Comparison of ENCODE assay signal across 19 mouse cellular contexts in the genomic region with DNA sequence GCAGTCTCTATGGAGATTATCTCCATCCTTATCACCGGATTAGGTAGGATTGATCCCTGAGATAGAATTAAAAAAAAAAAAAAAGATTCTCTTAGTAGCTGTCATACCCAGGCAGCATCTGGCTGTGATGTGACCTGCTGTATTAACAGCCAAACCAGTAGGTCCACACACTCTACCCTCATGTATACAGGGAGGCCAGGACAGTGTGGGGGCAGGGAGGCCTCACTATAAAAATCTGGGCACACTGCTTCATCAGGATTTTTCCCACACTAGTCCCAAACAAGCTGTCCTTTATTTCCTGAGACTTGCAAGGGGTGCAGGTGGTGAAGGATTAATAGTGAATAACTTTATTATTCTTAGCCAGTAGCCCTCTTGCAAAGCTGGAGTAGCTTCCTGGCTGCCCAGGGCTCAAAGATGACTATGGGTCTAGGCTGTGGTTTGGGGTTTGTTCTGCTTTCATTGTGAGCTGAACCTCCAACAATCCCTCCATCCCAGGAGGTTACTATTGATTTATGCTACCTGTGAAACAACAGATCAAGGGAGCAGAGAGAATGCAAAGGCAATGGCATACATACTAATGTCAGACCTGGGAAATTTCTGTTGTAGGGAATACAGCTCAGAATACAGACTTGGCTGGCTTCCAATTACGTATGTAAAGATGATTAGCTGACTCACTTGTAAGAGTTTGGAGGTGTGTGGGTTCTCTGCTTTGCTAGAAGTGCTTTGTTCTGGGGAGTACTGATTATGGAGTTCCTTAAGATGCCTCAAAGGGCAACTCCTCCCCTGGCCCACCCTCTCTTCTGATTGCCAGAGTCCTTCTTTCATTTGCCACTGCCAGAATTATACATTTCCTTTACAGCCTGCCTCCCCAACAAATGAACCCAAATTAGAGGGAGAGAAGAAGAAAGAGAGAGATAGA.
DNase-seq lines count a peak whose midpoint lies in the region; ATAC-seq and TF ChIP-seq lines count a peak whose summit lies in the region.
"Had no signal": no experiment of that assay in that cellular context is flagged by ENCODE, and none has a peak within 500 bp of the region (broad histone marks: within the 10 kb centered on the region; RNA-seq: fewer than 3 reads in every experiment).

No protein-coding gene starts in this region.

- H3K9ac ChIP-seq in forebrain, embryonic 16.5 days (replicated peaks; ENCODE audit: low read depth, low read length) = no peak overlapping the region
- H3K9ac ChIP-seq: embryonic facial prominence, embryonic 12.5 days; heart, embryonic 15.5 days; hindbrain, embryonic 12.5 days; limb, embryonic 13.5 days; liver, embryonic 15.5 days; stomach, embryonic 15.5 days had no signal

- no peaks in the 10 kb centered on the region for H3K9me3 ChIP-seq in forebrain, embryonic 16.5 days (ENCODE audit: control insufficient read depth, low read length)
- H3K9me3 ChIP-seq: embryonic facial prominence, embryonic 12.5 days; heart, embryonic 15.5 days; hindbrain, embryonic 12.5 days; limb, embryonic 13.5 days; liver, embryonic 15.5 days; stomach, embryonic 15.5 days had no signal

- H3K4me3 ChIP-seq in forebrain, embryonic 16.5 days (replicated peaks; ENCODE audit: low read length) = no peak overlapping the region
- H3K4me3 ChIP-seq in gastrocnemius, adult 2 months = no peak overlapping the region
- H3K4me3 ChIP-seq: embryonic facial prominence, embryonic 12.5 days; heart, embryonic 15.5 days; hindbrain, embryonic 12.5 days; limb, embryonic 13.5 days; liver, embryonic 15.5 days; stomach, embryonic 15.5 days had no signal

- no peaks in the 10 kb centered on the region for H3K4me1 ChIP-seq in forebrain, embryonic 16.5 days (replicated peaks; ENCODE audit: control insufficient read depth, insufficient read depth, low read length)
- H3K4me1 ChIP-seq: embryonic facial prominence, embryonic 12.5 days; heart, embryonic 15.5 days; hindbrain, embryonic 12.5 days; limb, embryonic 13.5 days; liver, embryonic 15.5 days; stomach, embryonic 15.5 days had no signal

- TF ChIP-seq CTCF in gastrocnemius, adult 2 months (IDR thresholded peaks at IDR 0.05) = no peak

- DNase-seq in layer of hippocampus, adult 11-12 months (ENCODE audit: low spot score) = peak; percentile 6
- DNase-seq in layer of hippocampus, adult 9-10 months (ENCODE audit: low spot score) = no peak
- peak; percentile 46 to 47 for DNase-seq in right cerebral cortex, postnatal 10 days (ENCODE audit: low spot score in 2 of 2)
- no peak for DNase-seq in right cerebral cortex, postnatal 25 days
- no peak for DNase-seq in gastrocnemius, adult 18-20 months (ENCODE audit: low spot score)
- DNase-seq in gastrocnemius, adult 2 months = no peak
- DNase-seq: adrenal gland, postnatal 36 days; heart, adult 11 months; kidney, postnatal 14 days; lung, postnatal 10 days; spleen, adult 18-20 months had no signal

- intact Hi-C loops in gastrocnemius, adult 2 months (cut with DNase I) = no loop called here

- WGBS in forebrain, embryonic 16.5 days = 47% methylated on average over 2 of the region's 2 CpGs

- ATAC-seq in forebrain, embryonic 16.5 days = peak; percentile 55; the same call in 1 of the 2 replicates
- ATAC-seq: intestine, postnatal 0 days had no signal

- H3K27ac ChIP-seq in forebrain, embryonic 16.5 days (ENCODE audit: low read length) = no peak overlapping the region
- no peak overlapping the region for H3K27ac ChIP-seq in gastrocnemius, adult 2 months
- H3K27ac ChIP-seq: embryonic facial prominence, embryonic 12.5 days; heart, embryonic 15.5 days; hindbrain, embryonic 12.5 days; limb, embryonic 13.5 days; liver, embryonic 15.5 days; stomach, embryonic 15.5 days had no signal

- H3K27me3 ChIP-seq in forebrain, embryonic 16.5 days (replicated peaks; ENCODE audit: control insufficient read depth, insufficient read depth, low read length) = no peaks in the 10 kb centered on the region
- H3K27me3 ChIP-seq: embryonic facial prominence, embryonic 12.5 days; heart, embryonic 15.5 days; hindbrain, embryonic 12.5 days; limb, embryonic 13.5 days; liver, embryonic 15.5 days; stomach, embryonic 15.5 days had no signal

- no peak overlapping the region for H3K4me2 ChIP-seq in forebrain, embryonic 16.5 days (ENCODE audit: low read length)
- H3K4me2 ChIP-seq: embryonic facial prominence, embryonic 12.5 days; heart, embryonic 15.5 days; hindbrain, embryonic 12.5 days; limb, embryonic 13.5 days; liver, embryonic 15.5 days; stomach, embryonic 15.5 days had no signal

- H3K36me3 ChIP-seq in forebrain, embryonic 16.5 days (ENCODE audit: control insufficient read depth, insufficient read depth) = no peaks in the 10 kb centered on the region
- H3K36me3 ChIP-seq: embryonic facial prominence, embryonic 12.5 days; heart, embryonic 15.5 days; hindbrain, embryonic 12.5 days; limb, embryonic 13.5 days; liver, embryonic 15.5 days; stomach, embryonic 15.5 days had no signal

Comparison
In these comparisons a context has a peak if more than half of its experiments do, and no peak if none do; other contexts are left out.
1. DNase-seq: peak in layer of hippocampus, adult 11-12 months (single experiment) and right cerebral cortex, postnatal 10 days (2 of 2); none in layer of hippocampus, adult 9-10 months (single experiment), right cerebral cortex, postnatal 25 days (single experiment), gastrocnemius, adult 18-20 months (single experiment) and gastrocnemius, adult 2 months (single experiment).